Mouse (Mus musculus) NIH3T3 (cell line): ENCODE measurements around the gene Fbxo47.

Source experiments
- DNase-seq: peaks from one replicate; pipeline ENCODE4 v3.0.0-alpha.2; 2012; ENCODE audit warnings: low read depth

Gene Fbxo47

DNA sequence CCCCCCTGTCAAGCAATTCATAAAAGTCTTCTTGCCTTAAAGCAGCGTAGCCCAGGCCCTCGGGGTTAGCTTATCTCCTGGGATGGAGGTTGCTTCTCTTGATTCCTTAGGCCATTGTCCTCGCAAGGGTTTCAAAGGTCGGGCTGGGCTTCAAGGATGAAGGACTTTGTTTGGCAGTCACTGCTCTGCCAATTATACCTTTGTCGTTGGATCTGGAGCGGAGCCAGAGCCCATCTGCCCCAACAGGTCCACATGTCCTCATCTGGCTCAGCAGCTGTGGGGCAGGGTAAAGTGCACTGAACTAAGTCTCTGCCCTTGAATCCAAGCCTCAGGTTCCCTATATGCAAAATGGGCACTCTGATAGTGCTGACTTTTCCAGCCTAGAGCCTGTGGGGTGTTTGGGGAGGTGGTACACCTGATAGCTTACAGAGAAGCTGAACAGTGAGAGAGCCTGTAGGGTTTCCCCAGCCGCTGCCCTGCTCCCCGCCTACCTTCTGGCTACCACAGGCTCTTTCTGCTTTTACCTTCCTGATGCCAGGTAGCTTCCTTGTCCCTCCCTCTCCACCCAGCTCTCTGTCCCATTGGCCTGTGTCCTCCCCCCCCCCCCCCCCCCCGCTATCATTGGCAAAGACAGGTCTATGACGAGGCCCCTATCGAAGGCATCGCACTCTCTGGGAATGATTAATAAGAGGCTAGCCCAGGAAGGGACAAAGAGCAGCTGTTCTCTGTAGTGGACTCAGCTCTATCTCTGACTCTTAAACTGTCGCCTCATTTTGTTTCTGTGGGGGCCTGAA lies 72.2 kb downstream of the Fbxo47 start:
- DNase-seq: no peak

DNA sequence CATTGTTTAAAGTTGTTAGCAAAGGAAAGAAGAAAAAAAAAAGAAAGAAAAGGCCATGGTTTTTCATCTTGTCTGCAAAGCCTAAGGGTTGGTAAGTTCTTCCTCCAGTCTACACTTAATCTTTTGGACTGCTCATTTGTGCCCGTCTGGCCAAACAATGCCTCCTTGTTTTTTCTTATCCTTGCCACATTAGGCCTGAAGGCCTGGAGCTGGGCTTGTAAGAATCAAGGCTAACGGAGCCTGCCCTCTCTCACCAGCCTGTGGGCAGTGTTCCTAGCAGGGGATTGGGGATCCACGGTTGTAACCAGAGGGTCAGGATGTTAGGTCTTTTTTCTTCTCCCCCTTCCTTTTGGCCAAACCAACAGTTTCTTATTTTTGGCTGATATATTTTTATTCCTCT lies 73.0 kb downstream of the Fbxo47 start:
- DNase-seq: no peak

DNA sequence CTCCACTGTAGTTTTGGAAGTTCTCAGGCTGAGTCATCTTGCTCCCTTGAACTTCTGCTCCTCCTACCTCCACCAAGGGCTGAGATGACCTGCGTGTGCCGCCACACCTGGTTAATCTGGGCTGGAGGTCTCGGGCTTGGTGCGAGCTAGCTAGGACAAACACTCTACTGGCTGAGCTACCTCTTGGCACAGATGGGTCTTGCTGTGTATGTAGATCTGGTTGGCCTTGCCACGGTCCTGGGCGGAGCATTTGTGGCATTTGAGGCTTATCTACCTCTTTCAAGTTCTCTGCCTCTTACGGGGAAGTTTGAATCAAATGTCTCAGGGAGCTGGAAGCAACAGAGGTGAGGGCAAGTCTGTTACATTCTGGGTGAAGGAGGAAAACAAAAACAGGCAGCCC lies 73.6 kb downstream of the Fbxo47 start:
- no peak for DNase-seq

DNA sequence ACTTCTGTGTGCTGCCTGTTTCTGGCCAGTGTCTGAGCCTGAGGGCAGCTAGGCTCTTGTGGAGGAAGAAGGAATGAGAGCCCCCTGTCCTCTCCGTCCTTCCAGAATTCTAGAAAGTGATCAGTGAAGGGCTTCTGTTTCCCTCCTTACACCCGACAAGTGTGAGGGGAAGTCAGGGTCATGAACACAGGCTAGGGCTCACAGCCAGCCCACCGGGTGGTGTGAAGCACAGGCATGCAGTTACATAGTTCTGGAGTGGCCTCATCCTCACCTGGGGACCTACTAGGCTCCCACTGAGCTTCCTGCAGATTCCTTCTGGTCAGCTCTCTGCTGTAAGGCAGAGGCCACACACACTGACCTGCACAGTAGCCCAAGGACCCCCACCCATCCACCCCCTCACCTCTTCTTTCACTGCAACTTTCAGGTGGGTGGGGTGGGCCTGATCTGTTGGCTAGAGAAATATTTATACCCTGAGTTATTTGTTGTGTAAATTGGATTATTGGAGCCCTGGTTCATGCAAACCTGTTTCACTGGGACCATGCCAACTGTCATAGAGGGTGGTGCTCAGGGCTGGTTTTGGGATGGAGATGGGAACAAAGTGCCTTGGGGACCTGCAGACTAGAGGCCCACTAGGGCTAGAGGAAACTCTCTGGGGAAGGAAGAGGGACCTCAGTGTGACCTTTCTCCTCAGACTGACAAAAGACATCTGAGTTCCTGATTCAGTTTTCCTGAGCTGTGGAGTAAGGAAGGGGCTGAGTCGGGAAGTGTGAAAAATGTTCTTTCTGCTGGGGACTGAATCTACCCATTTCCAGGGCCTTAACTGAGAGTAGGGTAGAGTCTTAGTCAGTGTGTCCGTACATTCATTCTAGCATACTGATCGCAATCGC lies 74.5 kb downstream of the Fbxo47 start:
- no peak for DNase-seq

DNA sequence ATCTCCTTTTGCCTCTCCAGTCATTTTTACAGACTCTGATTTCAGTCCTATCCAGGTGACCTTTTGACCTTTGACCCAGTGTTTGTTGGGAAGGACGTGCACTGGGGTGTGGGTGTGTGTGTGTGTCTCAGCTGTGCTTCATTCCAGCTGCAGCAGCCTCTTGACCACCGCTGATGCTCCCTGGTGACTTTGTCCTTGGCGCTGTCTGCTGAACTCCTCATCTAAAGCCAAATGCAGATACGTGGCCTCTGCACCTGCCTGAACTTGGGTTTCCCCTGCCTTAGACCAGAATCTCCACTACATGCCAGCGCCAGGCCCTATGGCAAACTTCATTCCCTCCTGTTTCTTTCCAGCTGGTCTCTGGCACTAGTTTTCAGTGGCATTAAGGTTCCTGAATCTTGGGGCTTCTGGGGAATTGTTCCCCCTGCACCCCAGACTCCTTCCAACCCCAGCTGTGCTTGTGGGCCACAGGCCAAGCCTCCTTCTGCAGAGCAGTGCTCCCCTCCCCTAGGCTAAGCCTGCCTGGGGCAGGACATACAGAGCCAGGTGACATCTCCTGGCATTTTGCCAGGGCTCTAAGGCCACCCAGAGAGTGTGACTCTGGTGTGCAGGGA lies 75.2 kb downstream of the Fbxo47 start:
- no peak for DNase-seq

DNA sequence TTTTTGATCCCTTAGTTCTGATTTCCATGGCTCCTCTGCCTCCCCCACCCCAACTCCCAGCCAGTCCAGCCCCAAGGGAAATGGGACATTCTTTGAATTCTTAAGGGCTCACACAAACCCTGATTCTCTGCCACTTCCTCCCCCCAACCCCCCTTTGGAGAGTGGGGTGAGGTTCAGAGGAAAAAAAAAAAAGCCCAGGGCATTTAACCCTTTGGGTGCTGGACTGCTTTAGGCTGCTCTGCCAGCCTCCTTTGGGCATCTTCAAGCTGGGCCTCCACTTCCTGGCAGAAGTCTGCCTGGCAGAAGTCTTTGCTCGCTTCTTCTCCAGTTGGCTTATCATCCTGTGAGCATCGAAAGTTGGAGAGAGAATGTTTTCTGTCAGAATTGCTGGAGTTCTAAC lies 75.9 kb downstream of the Fbxo47 start:
- peak; percentile 64 for DNase-seq

DNA sequence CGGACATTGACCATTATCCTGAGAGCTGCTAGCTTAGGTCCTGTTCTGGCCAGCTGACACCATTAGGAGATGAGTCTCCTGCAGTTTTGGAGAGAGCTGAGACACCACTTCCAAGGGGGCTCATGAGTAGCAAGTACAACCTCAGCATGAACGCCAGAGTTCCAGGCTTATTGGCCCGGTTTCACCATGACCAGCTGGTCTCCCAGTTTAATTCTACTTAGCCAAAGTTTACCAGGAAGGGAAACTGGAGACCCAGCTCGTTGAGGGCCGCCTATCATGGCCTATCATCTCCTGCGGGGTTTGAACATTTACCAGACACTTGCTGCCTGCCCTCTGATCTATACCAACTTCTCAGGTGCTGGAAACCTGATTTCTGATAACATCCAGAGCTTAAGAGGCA lies 76.3 kb downstream of the Fbxo47 start:
- no peak for DNase-seq

DNA sequence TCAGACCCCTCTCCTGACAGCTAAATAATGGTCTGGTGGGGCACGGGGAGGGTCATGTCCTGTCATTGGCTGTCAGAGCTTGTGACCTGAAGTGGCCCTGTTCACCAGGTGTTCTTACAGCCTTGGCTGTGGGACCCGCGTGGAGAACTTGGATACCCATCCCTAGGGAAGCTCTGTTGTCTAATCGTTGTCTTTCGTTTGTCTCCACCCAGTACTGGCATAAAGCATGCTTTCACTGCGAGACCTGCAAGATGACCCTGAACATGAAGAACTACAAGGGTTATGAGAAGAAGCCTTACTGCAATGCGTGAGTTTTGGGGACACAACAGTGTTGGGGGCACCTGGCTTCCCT lies 77.4 kb downstream of the Fbxo47 start:
- no peak for DNase-seq

DNA sequence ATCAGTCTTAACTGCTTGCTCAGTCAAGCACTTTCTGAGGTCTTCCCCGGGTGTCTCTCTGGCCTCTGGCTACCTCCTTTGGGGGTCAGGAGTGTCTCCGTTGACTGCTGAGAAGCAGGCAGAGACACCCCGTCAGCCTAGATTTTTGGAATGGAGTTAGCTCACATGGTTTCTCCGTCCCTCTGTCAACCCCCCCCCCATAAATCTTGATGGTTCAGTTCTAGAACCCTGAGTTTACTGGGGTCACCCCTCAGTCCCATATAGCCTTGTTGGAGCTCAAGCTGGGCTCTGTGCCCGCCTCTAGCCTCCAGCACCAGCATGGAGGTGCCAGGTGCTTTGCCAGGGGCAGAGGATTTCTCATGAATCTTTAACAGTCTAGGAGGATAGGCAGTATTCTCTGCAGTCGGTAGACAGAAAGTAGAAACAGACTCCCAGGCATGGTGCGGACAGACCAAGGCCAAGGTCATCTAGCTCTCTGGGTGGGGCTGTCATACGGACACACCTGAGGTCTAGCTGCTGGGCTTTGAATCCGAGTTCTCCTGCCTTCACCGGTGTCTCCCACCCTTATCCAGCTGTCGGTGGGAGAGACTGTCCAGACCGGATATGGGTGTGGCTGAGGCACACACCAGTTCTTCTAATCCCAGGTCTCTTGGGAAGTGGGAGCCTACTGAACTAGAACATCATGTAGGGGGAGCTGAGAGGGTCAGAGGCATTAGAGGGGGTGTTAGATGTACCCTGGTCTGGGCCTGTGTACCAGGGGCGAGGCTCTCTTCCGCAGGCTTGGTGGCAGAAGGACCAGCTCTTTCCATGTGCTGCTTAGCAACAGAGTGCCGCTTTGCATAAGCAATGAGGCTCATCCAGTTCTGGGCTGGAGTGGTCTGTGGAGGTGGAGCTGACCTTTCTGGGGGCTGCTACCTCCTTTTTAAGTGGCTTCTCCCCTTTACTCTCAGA lies 78.0 kb downstream of the Fbxo47 start:
- peak; percentile 50 for DNase-seq

DNA sequence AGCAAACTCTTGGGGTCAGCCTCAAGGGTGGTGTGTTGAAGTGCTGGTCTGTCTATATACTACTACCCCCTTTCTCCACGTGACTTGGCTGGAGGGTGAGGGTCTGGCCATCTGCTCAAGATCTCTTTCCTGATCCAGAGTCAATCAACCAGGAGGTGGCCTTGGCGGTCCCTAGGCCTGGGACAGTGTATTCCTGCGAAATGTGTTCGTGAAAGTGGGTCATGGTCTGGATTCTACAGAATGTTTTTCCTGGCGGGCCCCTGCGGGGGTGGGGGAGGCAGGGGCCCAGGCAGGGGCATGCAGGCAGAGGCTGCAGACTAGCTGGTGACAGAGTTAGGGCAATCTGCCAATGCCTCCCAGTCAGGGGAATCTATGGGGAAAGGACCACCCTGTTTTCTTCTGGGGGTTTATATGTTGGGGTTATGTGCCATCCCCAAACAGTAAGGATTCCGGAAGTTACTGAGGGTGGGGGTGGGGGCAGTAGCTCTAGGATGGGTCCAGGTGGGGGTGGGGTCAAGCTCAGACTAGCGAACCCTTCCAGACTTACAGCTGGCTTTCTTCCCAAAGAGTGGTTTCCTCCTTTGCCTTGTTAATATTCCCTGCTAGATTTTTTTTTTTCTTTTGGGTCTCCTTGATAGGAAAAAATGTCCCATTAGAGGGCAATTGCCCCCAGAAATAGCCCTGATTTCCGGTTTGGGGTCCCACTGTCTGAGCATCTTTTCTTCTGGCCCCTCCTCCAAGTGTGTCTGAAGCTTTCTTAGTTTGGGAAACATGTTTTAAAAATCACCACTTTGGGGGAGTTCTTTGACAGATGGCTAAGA lies 78.9 kb downstream of the Fbxo47 start:
- DNase-seq: peak; percentile 81

DNA sequence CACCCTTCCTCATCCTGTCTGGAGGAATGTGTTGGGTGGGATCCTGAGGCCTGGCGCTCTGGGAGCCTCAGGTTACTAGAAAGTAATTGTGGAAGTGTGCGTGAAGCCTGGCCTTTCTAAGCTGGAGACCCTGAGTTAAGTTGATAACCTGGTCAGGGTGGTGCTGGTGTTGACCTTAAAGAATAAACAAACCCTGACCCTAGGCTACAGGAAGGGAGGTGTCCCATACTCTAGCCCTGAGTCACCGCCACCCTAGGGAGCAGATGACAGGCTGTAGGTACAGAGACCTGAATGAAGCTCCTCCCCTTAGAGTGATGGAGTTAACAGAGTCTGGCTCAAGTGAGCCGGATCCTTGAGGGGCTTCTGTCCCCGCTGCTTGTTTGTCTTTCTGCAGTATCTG lies 80.1 kb downstream of the Fbxo47 start:
- no peak for DNase-seq
